Mouse (Mus musculus): ENCODE measurements around the gene H2al1c. TPM values are rescaled to one million over a fixed set of nuclear protein-coding genes. Genes with fewer than 3 reads are reported as not detected.
"Not testable (repeated sequence)": the region's sequence is repeated elsewhere in the genome, so short reads cannot be mapped to it uniquely, and the experiment has no call there.

Gene H2al1c
- polyA plus RNA-seq, 1 experiment, result not detected

DNA sequence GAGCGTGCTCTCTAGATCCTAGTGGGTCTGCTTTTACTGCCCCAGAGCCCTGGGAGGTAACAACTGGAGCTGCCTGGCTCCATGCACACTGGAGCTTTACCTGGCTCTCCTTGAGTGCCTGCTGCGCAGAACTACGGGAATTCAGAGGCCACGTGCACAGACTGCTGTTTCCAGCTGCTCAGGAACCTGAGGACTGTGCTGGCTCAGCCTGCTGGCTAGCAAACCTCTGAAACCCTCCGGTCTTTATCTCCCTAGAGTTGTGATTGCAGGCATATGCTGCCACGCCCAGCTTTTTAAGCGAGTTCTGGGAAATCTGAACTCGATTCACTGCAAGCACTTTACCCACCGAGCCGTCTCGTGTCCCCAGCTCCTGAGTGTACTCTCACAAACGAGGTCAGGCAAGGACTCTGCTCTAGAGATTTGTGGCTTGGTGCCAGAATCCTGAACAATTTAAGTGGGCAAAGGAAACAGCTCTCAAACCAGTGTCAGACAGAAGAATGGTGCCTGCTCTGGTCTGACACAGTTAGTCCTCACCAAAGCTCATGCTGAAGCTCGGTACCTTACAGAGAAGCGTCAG is 17.1 kb upstream of the H2al1c start:
- DNase-seq, result peak; percentile 3

DNA sequence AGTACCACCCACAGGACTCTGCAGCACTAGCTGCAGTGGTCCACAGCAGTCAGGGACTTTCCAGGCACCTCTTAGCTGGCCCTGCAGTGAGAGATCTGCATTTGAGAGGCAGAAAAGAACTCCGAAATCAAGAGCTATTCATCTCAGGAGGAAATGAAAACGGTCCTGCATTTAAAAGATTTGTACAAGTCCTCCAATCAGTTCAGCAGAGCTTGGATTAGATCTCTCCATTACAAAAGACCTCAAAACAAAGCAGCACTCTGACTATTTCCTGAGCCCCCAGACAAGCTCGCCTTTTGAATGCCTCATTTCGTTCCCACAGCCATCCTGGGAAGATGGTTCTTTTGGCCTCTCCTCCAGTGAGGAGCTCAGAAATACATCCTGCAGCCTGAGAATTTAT is 16.2 kb upstream of the H2al1c start:
- no peaks in the 10 kb centered on the region; the same call in 1 of the 2 replicates for H3K27me3 ChIP-seq (replicated peaks; ENCODE audit: control insufficient read depth, insufficient read depth, low read length)
- DNase-seq, result no peak
- H3K4me3 ChIP-seq (ENCODE audit: insufficient read depth, low read depth, low read length), result no peak overlapping the region
- no peaks in the 10 kb centered on the region for H3K4me1 ChIP-seq (ENCODE audit: control insufficient read depth, insufficient read depth, low read length)
- 78% methylated on average over 4 of the region's 4 CpGs for WGBS
- no peak for TF ChIP-seq CTCF (conservative IDR thresholded peaks at IDR 0.05; ENCODE audit: insufficient read depth, insufficient read length, low read depth, low read length)
- no peak for TF ChIP-seq POLR2A (IDR thresholded peaks at IDR 0.05; ENCODE audit: low read depth, low read length)
- H3K27ac ChIP-seq (ENCODE audit: insufficient read depth, low read depth, low read length), result no peak overlapping the region
- H3K36me3 ChIP-seq (ENCODE audit: control insufficient read depth, insufficient read depth, low read length), result no peaks in the 10 kb centered on the region

More for the DNA sequence above, 17.1 kb upstream of the H2al1c start:
- no peaks in the 10 kb centered on the region for H3K36me3 ChIP-seq (ENCODE audit: control insufficient read depth, insufficient read depth, low read length)
- no peaks in the 10 kb centered on the region for H3K4me1 ChIP-seq (ENCODE audit: control insufficient read depth, insufficient read depth, low read length)
- no peak overlapping the region for H3K27ac ChIP-seq (ENCODE audit: insufficient read depth, low read depth, low read length)
- WGBS, result 37% methylated on average over 14 of the region's 14 CpGs
- TF ChIP-seq POLR2A (IDR thresholded peaks at IDR 0.05; ENCODE audit: low read depth, low read length) (no peak), CTCF (conservative IDR thresholded peaks at IDR 0.05; ENCODE audit: insufficient read depth, insufficient read length, low read depth, low read length) (no peak)
- no peaks in the 10 kb centered on the region; the same call in 1 of the 2 replicates for H3K27me3 ChIP-seq (replicated peaks; ENCODE audit: control insufficient read depth, insufficient read depth, low read length)
- H3K4me3 ChIP-seq (ENCODE audit: insufficient read depth, low read depth, low read length), result no peak overlapping the region

DNA sequence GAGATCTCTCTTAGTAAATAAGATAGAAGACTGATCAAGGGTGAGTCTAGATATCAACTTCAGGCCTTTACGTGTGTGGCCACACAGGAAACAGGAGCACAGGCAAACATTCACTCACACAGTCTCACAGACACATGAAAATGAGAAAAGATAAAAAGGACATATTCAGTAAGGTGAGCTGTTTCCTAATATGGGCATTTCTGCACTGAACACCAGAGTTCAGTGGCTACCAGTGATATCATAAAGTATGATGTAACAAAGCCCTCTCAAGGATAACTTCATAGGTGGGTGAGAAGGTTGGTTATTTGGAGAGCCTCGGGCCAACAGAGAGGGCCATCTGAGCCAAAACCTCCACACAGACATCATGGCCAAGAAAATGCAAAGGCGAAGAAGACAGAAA is 6.5 kb upstream of the H2al1c start, which contains the start of gene H2al1a:
H2al1a (plus strand) TSS at position 301 of the 400 bp plus-strand sequence.
- not testable (repeated sequence) for DNase-seq; H3K4me3 ChIP-seq (ENCODE audit: insufficient read depth, low read depth, low read length); H3K27me3 ChIP-seq (replicated peaks; ENCODE audit: control insufficient read depth, insufficient read depth, low read length); H3K4me1 ChIP-seq (ENCODE audit: control insufficient read depth, insufficient read depth, low read length); H3K27ac ChIP-seq (ENCODE audit: insufficient read depth, low read depth, low read length); H3K36me3 ChIP-seq (ENCODE audit: control insufficient read depth, insufficient read depth, low read length)
- WGBS, result no CpG with 5 or more reads among the region's 3 CpGs

DNA sequence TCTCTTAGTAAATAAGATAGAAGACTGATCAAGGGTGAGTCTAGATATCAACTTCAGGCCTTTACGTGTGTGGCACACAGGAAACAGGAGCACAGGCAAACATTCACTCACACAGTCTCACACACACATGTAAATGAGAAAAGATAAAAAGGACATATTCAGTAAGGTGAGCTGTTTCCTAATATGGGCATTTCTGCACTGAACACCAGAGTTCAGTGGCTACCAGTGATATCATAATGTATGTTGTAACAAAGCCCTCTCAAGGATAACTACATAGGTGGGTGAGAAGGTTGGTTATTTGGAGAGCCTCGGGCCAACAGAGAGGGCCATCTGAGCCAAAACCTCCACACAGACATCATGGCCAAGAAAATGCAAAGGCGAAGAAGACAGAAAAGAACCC is 3.3 kb upstream of the H2al1c start, which contains the start of gene H2al1b:
H2al1b (plus strand) TSS at position 301 of the 400 bp plus-strand sequence.
- WGBS, result 100% methylated on average over 1 of the region's 3 CpGs
- not testable (repeated sequence) for H3K36me3 ChIP-seq (ENCODE audit: control insufficient read depth, insufficient read depth, low read length)

DNA sequence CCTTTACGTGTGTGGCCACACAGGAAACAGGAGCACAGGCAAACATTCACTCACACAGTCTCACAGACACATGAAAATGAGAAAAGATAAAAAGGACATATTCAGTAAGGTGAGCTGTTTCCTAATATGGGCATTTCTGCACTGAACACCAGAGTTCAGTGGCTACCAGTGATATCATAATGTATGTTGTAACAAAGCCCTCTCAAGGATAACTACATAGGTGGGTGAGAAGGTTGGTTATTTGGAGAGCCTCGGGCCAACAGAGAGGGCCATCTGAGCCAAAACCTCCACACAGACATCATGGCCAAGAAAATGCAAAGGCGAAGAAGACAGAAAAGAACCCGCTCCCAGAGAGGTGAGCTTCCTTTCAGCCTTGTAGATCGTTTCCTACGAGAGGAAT is 3.1 kb downstream of the H2al1c start, which contains the start of gene H2al1d:
H2al1d (plus strand) TSS at position 301 of the 400 bp plus-strand sequence.
- H3K4me3 ChIP-seq (ENCODE audit: insufficient read depth, low read depth, low read length); H3K4me1 ChIP-seq (ENCODE audit: control insufficient read depth, insufficient read depth, low read length); H3K36me3 ChIP-seq (ENCODE audit: control insufficient read depth, insufficient read depth, low read length); DNase-seq; H3K27ac ChIP-seq (ENCODE audit: insufficient read depth, low read depth, low read length); H3K27me3 ChIP-seq (replicated peaks; ENCODE audit: control insufficient read depth, insufficient read depth, low read length): not testable (repeated sequence)
- no CpG with 5 or more reads among the region's 6 CpGs for WGBS

More for the DNA sequence above, 3.3 kb upstream of the H2al1c start, which contains the start of gene H2al1b:
- not testable (repeated sequence) for H3K4me1 ChIP-seq (ENCODE audit: control insufficient read depth, insufficient read depth, low read length); H3K27ac ChIP-seq (ENCODE audit: insufficient read depth, low read depth, low read length); H3K27me3 ChIP-seq (replicated peaks; ENCODE audit: control insufficient read depth, insufficient read depth, low read length); DNase-seq; H3K4me3 ChIP-seq (ENCODE audit: insufficient read depth, low read depth, low read length)

DNA sequence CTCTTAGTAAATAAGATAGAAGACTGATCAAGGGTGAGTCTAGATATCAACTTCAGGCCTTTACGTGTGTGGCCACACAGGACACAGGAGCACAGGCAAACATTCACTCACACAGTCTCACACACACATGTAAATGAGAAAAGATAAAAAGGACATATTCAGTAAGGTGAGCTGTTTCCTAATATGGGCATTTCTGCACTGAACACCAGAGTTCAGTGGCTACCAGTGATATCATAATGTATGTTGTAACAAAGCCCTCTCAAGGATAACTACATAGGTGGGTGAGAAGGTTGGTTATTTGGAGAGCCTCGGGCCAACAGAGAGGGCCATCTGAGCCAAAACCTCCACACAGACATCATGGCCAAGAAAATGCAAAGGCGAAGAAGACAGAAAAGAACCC is 6.2 kb downstream of the H2al1c start, which contains the start of gene H2al1e:
H2al1e (plus strand) TSS at position 301 of the 400 bp plus-strand sequence.
- not testable (repeated sequence) for H3K4me1 ChIP-seq (ENCODE audit: control insufficient read depth, insufficient read depth, low read length); H3K27ac ChIP-seq (ENCODE audit: insufficient read depth, low read depth, low read length); H3K27me3 ChIP-seq (replicated peaks; ENCODE audit: control insufficient read depth, insufficient read depth, low read length); H3K36me3 ChIP-seq (ENCODE audit: control insufficient read depth, insufficient read depth, low read length); H3K4me3 ChIP-seq (ENCODE audit: insufficient read depth, low read depth, low read length); DNase-seq
- no CpG with 5 or more reads among the region's 3 CpGs for WGBS

DNA sequence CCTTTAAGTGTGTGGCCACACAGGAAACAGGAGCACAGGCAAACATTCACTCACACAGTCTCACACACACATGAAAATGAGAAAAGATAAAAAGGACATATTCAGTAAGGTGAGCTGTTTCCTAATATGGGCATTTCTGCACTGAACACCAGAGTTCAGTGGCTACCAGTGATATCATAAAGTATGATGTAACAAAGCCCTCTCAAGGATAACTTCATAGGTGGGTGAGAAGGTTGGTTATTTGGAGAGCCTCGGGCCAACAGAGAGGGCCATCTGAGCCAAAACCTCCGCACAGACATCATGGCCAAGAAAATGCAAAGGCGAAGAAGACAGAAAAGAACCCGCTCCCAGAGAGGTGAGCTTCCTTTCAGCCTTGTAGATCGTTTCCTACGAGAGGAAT is 9.4 kb downstream of the H2al1c start, which contains the start of gene H2al1f:
H2al1f (plus strand) TSS at position 301 of the 400 bp plus-strand sequence.
- not testable (repeated sequence) for H3K27ac ChIP-seq (ENCODE audit: insufficient read depth, low read depth, low read length); H3K4me1 ChIP-seq (ENCODE audit: control insufficient read depth, insufficient read depth, low read length); H3K36me3 ChIP-seq (ENCODE audit: control insufficient read depth, insufficient read depth, low read length); H3K4me3 ChIP-seq (ENCODE audit: insufficient read depth, low read depth, low read length); DNase-seq; H3K27me3 ChIP-seq (replicated peaks; ENCODE audit: control insufficient read depth, insufficient read depth, low read length)
- WGBS, result no CpG with 5 or more reads among the region's 6 CpGs

DNA sequence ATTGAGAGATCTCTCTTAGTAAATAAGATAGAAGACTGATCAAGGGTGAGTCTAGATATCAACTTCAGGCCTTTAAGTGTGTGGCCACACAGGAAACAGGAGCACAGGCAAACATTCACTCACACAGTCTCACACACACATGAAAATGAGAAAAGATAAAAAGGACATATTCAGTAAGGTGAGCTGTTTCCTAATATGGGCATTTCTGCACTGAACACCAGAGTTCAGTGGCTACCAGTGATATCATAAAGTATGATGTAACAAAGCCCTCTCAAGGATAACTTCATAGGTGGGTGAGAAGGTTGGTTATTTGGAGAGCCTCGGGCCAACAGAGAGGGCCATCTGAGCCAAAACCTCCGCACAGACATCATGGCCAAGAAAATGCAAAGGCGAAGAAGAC is 12.5 kb downstream of the H2al1c start, which contains the start of gene H2al1g:
H2al1g (plus strand) TSS at position 301 of the 400 bp plus-strand sequence.
- not testable (repeated sequence) for H3K27me3 ChIP-seq (replicated peaks; ENCODE audit: control insufficient read depth, insufficient read depth, low read length); H3K36me3 ChIP-seq (ENCODE audit: control insufficient read depth, insufficient read depth, low read length); DNase-seq; H3K27ac ChIP-seq (ENCODE audit: insufficient read depth, low read depth, low read length); H3K4me1 ChIP-seq (ENCODE audit: control insufficient read depth, insufficient read depth, low read length); H3K4me3 ChIP-seq (ENCODE audit: insufficient read depth, low read depth, low read length)
- no CpG with 5 or more reads among the region's 3 CpGs for WGBS

DNA sequence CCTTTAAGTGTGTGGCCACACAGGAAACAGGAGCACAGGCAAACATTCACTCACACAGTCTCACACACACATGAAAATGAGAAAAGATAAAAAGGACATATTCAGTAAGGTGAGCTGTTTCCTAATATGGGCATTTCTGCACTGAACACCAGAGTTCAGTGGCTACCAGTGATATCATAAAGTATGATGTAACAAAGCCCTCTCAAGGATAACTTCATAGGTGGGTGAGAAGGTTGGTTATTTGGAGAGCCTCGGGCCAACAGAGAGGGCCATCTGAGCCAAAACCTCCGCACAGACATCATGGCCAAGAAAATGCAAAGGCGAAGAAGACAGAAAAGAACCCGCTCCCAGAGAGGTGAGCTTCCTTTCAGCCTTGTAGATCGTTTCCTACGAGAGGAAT is 15.7 kb downstream of the H2al1c start, which contains the start of gene H2al1h:
H2al1h (plus strand) TSS at position 301 of the 400 bp plus-strand sequence.
- not testable (repeated sequence) for H3K36me3 ChIP-seq (ENCODE audit: control insufficient read depth, insufficient read depth, low read length); DNase-seq; H3K4me3 ChIP-seq (ENCODE audit: insufficient read depth, low read depth, low read length); H3K27me3 ChIP-seq (replicated peaks; ENCODE audit: control insufficient read depth, insufficient read depth, low read length); H3K27ac ChIP-seq (ENCODE audit: insufficient read depth, low read depth, low read length); H3K4me1 ChIP-seq (ENCODE audit: control insufficient read depth, insufficient read depth, low read length)
- WGBS, result no CpG with 5 or more reads among the region's 6 CpGs

DNA sequence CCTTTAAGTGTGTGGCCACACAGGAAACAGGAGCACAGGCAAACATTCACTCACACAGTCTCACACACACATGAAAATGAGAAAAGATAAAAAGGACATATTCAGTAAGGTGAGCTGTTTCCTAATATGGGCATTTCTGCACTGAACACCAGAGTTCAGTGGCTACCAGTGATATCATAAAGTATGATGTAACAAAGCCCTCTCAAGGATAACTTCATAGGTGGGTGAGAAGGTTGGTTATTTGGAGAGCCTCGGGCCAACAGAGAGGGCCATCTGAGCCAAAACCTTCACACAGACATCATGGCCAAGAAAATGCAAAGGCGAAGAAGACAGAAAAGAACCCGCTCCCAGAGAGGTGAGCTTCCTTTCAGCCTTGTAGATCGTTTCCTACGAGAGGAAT is 18.9 kb downstream of the H2al1c start, which contains the start of gene H2al1i:
H2al1i (plus strand) TSS at position 301 of the 400 bp plus-strand sequence.
- not testable (repeated sequence) for H3K4me3 ChIP-seq (ENCODE audit: insufficient read depth, low read depth, low read length); H3K27me3 ChIP-seq (replicated peaks; ENCODE audit: control insufficient read depth, insufficient read depth, low read length); H3K4me1 ChIP-seq (ENCODE audit: control insufficient read depth, insufficient read depth, low read length); H3K27ac ChIP-seq (ENCODE audit: insufficient read depth, low read depth, low read length); H3K36me3 ChIP-seq (ENCODE audit: control insufficient read depth, insufficient read depth, low read length); DNase-seq
- WGBS, result 86% methylated on average over 2 of the region's 5 CpGs

DNA sequence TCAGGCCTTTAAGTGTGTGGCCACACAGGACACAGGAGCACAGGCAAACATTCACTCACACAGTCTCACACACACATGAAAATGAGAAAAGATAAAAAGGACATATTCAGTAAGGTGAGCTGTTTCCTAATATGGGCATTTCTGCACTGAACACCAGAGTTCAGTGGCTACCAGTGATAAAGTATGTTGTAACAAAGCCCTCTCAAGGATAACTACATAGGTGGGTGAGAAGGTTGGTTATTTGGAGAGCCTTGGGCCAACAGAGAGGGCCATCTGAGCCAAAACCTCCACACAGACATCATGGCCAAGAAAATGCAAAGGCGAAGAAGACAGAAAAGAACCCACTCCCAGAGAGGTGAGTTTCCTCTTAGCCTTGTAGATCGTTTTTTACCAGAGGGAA is 22.1 kb downstream of the H2al1c start, which contains the start of gene H2al1j:
H2al1j (plus strand) TSS at position 301 of the 400 bp plus-strand sequence.
- not testable (repeated sequence) for H3K36me3 ChIP-seq (ENCODE audit: control insufficient read depth, insufficient read depth, low read length); H3K27ac ChIP-seq (ENCODE audit: insufficient read depth, low read depth, low read length); DNase-seq; H3K4me1 ChIP-seq (ENCODE audit: control insufficient read depth, insufficient read depth, low read length); H3K4me3 ChIP-seq (ENCODE audit: insufficient read depth, low read depth, low read length); H3K27me3 ChIP-seq (replicated peaks; ENCODE audit: control insufficient read depth, insufficient read depth, low read length)
- WGBS, result 93% methylated on average over 2 of the region's 2 CpGs
